In genomic region chr5:126392306-126392705, GRCm38 (mm10) we compare ENCODE assay signal across 22 mouse cellular contexts.
A peak's percentile ranks its signal among the peaks of the same experiment; 100 is the strongest.
DNase-seq lines count a peak whose midpoint lies in the region; ATAC-seq and TF ChIP-seq lines count a peak whose summit lies in the region.
"Had no signal": no experiment of that assay in that cellular context is flagged by ENCODE, and none has a peak within 500 bp of the region (broad histone marks: within the 10 kb centered on the region; RNA-seq: fewer than 3 reads in every experiment).

No protein-coding gene starts in this region.

- no peaks in the 10 kb centered on the region for H3K36me3 ChIP-seq in hindbrain, postnatal 0 days (ENCODE audit: insufficient read depth, low read length)
- H3K36me3 ChIP-seq in hindbrain, embryonic 11.5 days (ENCODE audit: control insufficient read depth, insufficient read depth, low read length) = no peaks in the 10 kb centered on the region
- no peaks in the 10 kb centered on the region for H3K36me3 ChIP-seq in midbrain, postnatal 0 days (ENCODE audit: insufficient read depth, low read length)
- no peaks in the 10 kb centered on the region for H3K36me3 ChIP-seq in midbrain, embryonic 13.5 days
- no peaks in the 10 kb centered on the region for H3K36me3 ChIP-seq in stomach, postnatal 0 days (ENCODE audit: control insufficient read depth, insufficient read depth, low read length)
- H3K36me3 ChIP-seq: embryonic facial prominence, embryonic 12.5 days; G1E; heart, embryonic 15.5 days had no signal

- no peaks in the 10 kb centered on the region for H3K4me1 ChIP-seq in hindbrain, postnatal 0 days (ENCODE audit: insufficient read depth, low read length)
- no peaks in the 10 kb centered on the region for H3K4me1 ChIP-seq in hindbrain, embryonic 11.5 days (replicated peaks; ENCODE audit: control insufficient read depth, insufficient read depth, low read length)
- H3K4me1 ChIP-seq in midbrain, postnatal 0 days (ENCODE audit: insufficient read depth, low read length) = no peaks in the 10 kb centered on the region
- H3K4me1 ChIP-seq in midbrain, embryonic 13.5 days (replicated peaks) = no peaks in the 10 kb centered on the region
- H3K4me1 ChIP-seq in stomach, postnatal 0 days (replicated peaks; ENCODE audit: control insufficient read depth, insufficient read depth) = no peaks in the 10 kb centered on the region
- H3K4me1 ChIP-seq: embryonic facial prominence, embryonic 12.5 days; heart, embryonic 15.5 days had no signal

- 0 out of 2 replicates have a peak, but pooled peaks have one; percentile 29 for TF ChIP-seq CTCF in hindbrain, postnatal 0 days (IDR thresholded peaks at IDR 0.05; ENCODE audit: low read depth)
- peak; percentile 17; the same call in 1 of the 2 replicates for TF ChIP-seq CTCF in midbrain, postnatal 0 days (IDR thresholded peaks at IDR 0.05)
- TF ChIP-seq CTCF in stomach, postnatal 0 days (IDR thresholded peaks at IDR 0.05; ENCODE audit: low read depth) = 0 out of 2 replicates have a peak, but pooled peaks have one; percentile 4
- no peak for TF ChIP-seq CTCF in gastrocnemius, adult 2 months (IDR thresholded peaks at IDR 0.05)

- no peaks in the 10 kb centered on the region for H3K27me3 ChIP-seq in hindbrain, postnatal 0 days (ENCODE audit: insufficient read depth, low read length)
- no peaks in the 10 kb centered on the region for H3K27me3 ChIP-seq in hindbrain, embryonic 11.5 days (ENCODE audit: control insufficient read depth, insufficient read depth, low read length)
- no peaks in the 10 kb centered on the region for H3K27me3 ChIP-seq in midbrain, postnatal 0 days (ENCODE audit: insufficient read depth, low read length)
- H3K27me3 ChIP-seq in midbrain, embryonic 13.5 days = no peaks in the 10 kb centered on the region
- H3K27me3 ChIP-seq in stomach, postnatal 0 days (ENCODE audit: control insufficient read depth, insufficient read depth, low read length) = no peaks in the 10 kb centered on the region
- H3K27me3 ChIP-seq: embryonic facial prominence, embryonic 12.5 days; heart, embryonic 15.5 days; Patski had no signal

- DNase-seq in hindbrain, postnatal 0 days (ENCODE audit: low spot score) = no peak
- no peak for DNase-seq in hindbrain, embryonic 11.5 days (ENCODE audit: low spot score)
- DNase-seq in midbrain, postnatal 0 days (ENCODE audit: low spot score) = no peak
- peak; percentile 3 for DNase-seq in NIH3T3 (ENCODE audit: low read depth)
- no peak for DNase-seq in stomach, postnatal 0 days (ENCODE audit: low spot score)
- DNase-seq in right cerebral cortex, adult 2 months (ENCODE audit: low spot score in 2 of 2) = no peak
- no peak for DNase-seq in gastrocnemius, adult 2 months
- DNase-seq: adrenal gland, postnatal 10 days; cerebellum, adult 11-12 months; cerebellum, adult 9-10 months; cerebellum, postnatal 25 days; gastrocnemius, postnatal 14 days; heart, adult 2 months; heart, postnatal 14 days had no signal

- 61% methylated on average over 1 of the region's 1 CpGs for WGBS in hindbrain, postnatal 0 days
- 46% methylated on average over 1 of the region's 1 CpGs for WGBS in hindbrain, embryonic 11.5 days
- 66% methylated on average over 1 of the region's 1 CpGs for WGBS in midbrain, postnatal 0 days
- 63% methylated on average over 1 of the region's 1 CpGs for WGBS in midbrain, embryonic 13.5 days
- whole genome bisulfite sequencing in stomach, postnatal 0 days = 33% methylated on average over 1 of the region's 1 CpGs

- no peak for TF ChIP-seq EP300 in stomach, postnatal 0 days (optimal IDR thresholded peaks at IDR 0.05)

- no peak overlapping the region for H3K4me2 ChIP-seq in hindbrain, postnatal 0 days (ENCODE audit: low read depth, low read length)
- H3K4me2 ChIP-seq in hindbrain, embryonic 11.5 days (replicated peaks; ENCODE audit: low read depth, low read length) = no peak overlapping the region
- no peak overlapping the region for H3K4me2 ChIP-seq in midbrain, postnatal 0 days (ENCODE audit: low read depth, low read length, poor library complexity, severe bottlenecking)
- H3K4me2 ChIP-seq in midbrain, embryonic 13.5 days (replicated peaks) = no peak overlapping the region
- no peak overlapping the region for H3K4me2 ChIP-seq in stomach, postnatal 0 days (replicated peaks; ENCODE audit: low read depth)
- H3K4me2 ChIP-seq: embryonic facial prominence, embryonic 12.5 days; heart, embryonic 11.5 days; heart, embryonic 15.5 days; hindbrain, embryonic 14.5 days had no signal

- intact Hi-C loops in gastrocnemius, adult 2 months (cut with DNase I) = no loop called here

- H3K9ac ChIP-seq in hindbrain, postnatal 0 days (replicated peaks; ENCODE audit: low read length) = no peak overlapping the region
- no peak overlapping the region for H3K9ac ChIP-seq in hindbrain, embryonic 11.5 days (ENCODE audit: low read depth, low read length)
- no peak overlapping the region for H3K9ac ChIP-seq in midbrain, postnatal 0 days (replicated peaks; ENCODE audit: low read length, poor library complexity, severe bottlenecking)
- H3K9ac ChIP-seq in midbrain, embryonic 13.5 days (replicated peaks) = no peak overlapping the region
- no peak overlapping the region for H3K9ac ChIP-seq in stomach, postnatal 0 days (ENCODE audit: low read length)
- H3K9ac ChIP-seq: embryonic facial prominence, embryonic 12.5 days; heart, embryonic 15.5 days; hindbrain, embryonic 14.5 days had no signal

- H3K4me3 ChIP-seq in hindbrain, postnatal 0 days (ENCODE audit: low read length) = no peak overlapping the region
- H3K4me3 ChIP-seq in hindbrain, embryonic 11.5 days (ENCODE audit: low read depth, low read length) = no peak overlapping the region
- H3K4me3 ChIP-seq in midbrain, postnatal 0 days (ENCODE audit: low read depth, low read length) = no peak overlapping the region
- no peak overlapping the region for H3K4me3 ChIP-seq in midbrain, embryonic 13.5 days (replicated peaks)
- no peak overlapping the region for H3K4me3 ChIP-seq in stomach, postnatal 0 days (ENCODE audit: low read depth, low read length)
- no peak overlapping the region for H3K4me3 ChIP-seq in gastrocnemius, adult 2 months
- H3K4me3 ChIP-seq: embryonic facial prominence, embryonic 12.5 days; heart, adult 2 months; heart, embryonic 15.5 days had no signal

- no peak for ATAC-seq in hindbrain, postnatal 0 days
- ATAC-seq in hindbrain, embryonic 11.5 days (ENCODE audit: low FRiP score) = no peak
- no peak for ATAC-seq in midbrain, postnatal 0 days (ENCODE audit: low FRiP score)
- ATAC-seq in midbrain, embryonic 13.5 days = no peak
- ATAC-seq in stomach, postnatal 0 days (ENCODE audit: low FRiP score, low TSS enrichment) = no peak
- ATAC-seq: forebrain, embryonic 16.5 days; Patski had no signal

- no peak overlapping the region for H3K27ac ChIP-seq in hindbrain, postnatal 0 days
- no peak overlapping the region for H3K27ac ChIP-seq in hindbrain, embryonic 11.5 days (ENCODE audit: low read depth, low read length)
- H3K27ac ChIP-seq in midbrain, postnatal 0 days (ENCODE audit: low read depth, low read length) = no peak overlapping the region
- H3K27ac ChIP-seq in midbrain, embryonic 13.5 days = no peak overlapping the region
- H3K27ac ChIP-seq in stomach, postnatal 0 days (replicated peaks) = no peak overlapping the region
- H3K27ac ChIP-seq in gastrocnemius, adult 2 months = no peak overlapping the region
- H3K27ac ChIP-seq: embryonic facial prominence, embryonic 12.5 days; heart, adult 2 months; heart, embryonic 15.5 days; hindbrain, embryonic 14.5 days had no signal

- H3K9me3 ChIP-seq in hindbrain, postnatal 0 days (ENCODE audit: low read length) = no peaks in the 10 kb centered on the region
- no peaks in the 10 kb centered on the region for H3K9me3 ChIP-seq in hindbrain, embryonic 11.5 days (ENCODE audit: control insufficient read depth, low read length)
- no peaks in the 10 kb centered on the region for H3K9me3 ChIP-seq in midbrain, postnatal 0 days (ENCODE audit: low read length)
- no peaks in the 10 kb centered on the region for H3K9me3 ChIP-seq in midbrain, embryonic 13.5 days
- no peaks in the 10 kb centered on the region for H3K9me3 ChIP-seq in stomach, postnatal 0 days (ENCODE audit: control insufficient read depth, low read length)
- H3K9me3 ChIP-seq: embryonic facial prominence, embryonic 12.5 days; heart, embryonic 15.5 days had no signal
